Mouse (Mus musculus) heart, embryonic 13.5 days (tissue): ENCODE measurements around the gene Tnk2. TPM values are rescaled to one million over a fixed set of nuclear protein-coding genes. Genes with fewer than 3 reads are reported as not detected.

Source experiments
- ATAC-seq: fragments of 200-750 bp; cut with Nextera tagmentation; 2 replicates; pipeline ENCODE4 v1.8.0; 2017; ENCODE audit warnings: moderate TSS enrichment; ENCODE audit not compliant: insufficient number of reproducible peaks, low FRiP score, low TSS enrichment; ENCODE audit errors: extremely low read depth
- H3K27ac ChIP-seq: fragments of 300-500 bp; sonication (generic); replicated peaks from 2 replicates; pipeline ENCODE4 v1.5.1; 2015; ENCODE audit warnings: moderate library complexity, mild to moderate bottlenecking, inconsistent platforms
- H3K27me3 ChIP-seq: fragments of 300-500 bp; sonication (generic); replicated peaks from 2 replicates; pipeline ENCODE4 v1.6.1; 2015; ENCODE audit warnings: mild to moderate bottlenecking, inconsistent platforms
- H3K36me3 ChIP-seq: fragments of 300-500 bp; sonication (generic); 2 replicates; pipeline ENCODE4 v1.6.1; 2015; ENCODE audit warnings: mild to moderate bottlenecking, inconsistent platforms
- H3K4me1 ChIP-seq: fragments of 300-500 bp; sonication (generic); 2 replicates; pipeline ENCODE4 v1.6.1; 2015; ENCODE audit warnings: inconsistent platforms
- H3K4me2 ChIP-seq: fragments of 300-500 bp; sonication (generic); 2 replicates; pipeline ENCODE4 v1.6.1; 2015; ENCODE audit warnings: inconsistent platforms, mild to moderate bottlenecking, moderate library complexity
- H3K4me3 ChIP-seq: fragments of 300-500 bp; sonication (generic); 2 replicates; pipeline ENCODE4 v1.5.1; 2015; ENCODE audit warnings: moderate library complexity, mild to moderate bottlenecking, inconsistent platforms
- H3K9ac ChIP-seq: fragments of 300-500 bp; sonication (generic); 2 replicates; pipeline ENCODE4 v1.6.1; 2015; ENCODE audit warnings: inconsistent platforms, mild to moderate bottlenecking, moderate library complexity
- H3K9me3 ChIP-seq: fragments of 300-500 bp; sonication (generic); 2 replicates; pipeline ENCODE4 v1.6.1; 2016; ENCODE audit warnings: inconsistent platforms
- WGBS: fragments of 180-500 bp; shearing (Covaris S2); methylation state at CpG from one replicate; pipeline ENCODE4 v1.1.7; 2015; ENCODE audit warnings: mixed read lengths; 5-methylcytosine and 5-hydroxymethylcytosine counted together
- polyA plus RNA-seq: library from polyadenylated mRNA; unstranded; fragments of >200 nt; fragmentation: Nextera tagmentation; extraction: Ambion mirVana; gene quantifications from 2 replicates; pipeline ENCODE4 v1.2.1, GENCODE M21; 2015

The Tnk2 gene
- polyA plus RNA-seq, 1 experiment from 2014 or later, result 8.7 TPM

DNA sequence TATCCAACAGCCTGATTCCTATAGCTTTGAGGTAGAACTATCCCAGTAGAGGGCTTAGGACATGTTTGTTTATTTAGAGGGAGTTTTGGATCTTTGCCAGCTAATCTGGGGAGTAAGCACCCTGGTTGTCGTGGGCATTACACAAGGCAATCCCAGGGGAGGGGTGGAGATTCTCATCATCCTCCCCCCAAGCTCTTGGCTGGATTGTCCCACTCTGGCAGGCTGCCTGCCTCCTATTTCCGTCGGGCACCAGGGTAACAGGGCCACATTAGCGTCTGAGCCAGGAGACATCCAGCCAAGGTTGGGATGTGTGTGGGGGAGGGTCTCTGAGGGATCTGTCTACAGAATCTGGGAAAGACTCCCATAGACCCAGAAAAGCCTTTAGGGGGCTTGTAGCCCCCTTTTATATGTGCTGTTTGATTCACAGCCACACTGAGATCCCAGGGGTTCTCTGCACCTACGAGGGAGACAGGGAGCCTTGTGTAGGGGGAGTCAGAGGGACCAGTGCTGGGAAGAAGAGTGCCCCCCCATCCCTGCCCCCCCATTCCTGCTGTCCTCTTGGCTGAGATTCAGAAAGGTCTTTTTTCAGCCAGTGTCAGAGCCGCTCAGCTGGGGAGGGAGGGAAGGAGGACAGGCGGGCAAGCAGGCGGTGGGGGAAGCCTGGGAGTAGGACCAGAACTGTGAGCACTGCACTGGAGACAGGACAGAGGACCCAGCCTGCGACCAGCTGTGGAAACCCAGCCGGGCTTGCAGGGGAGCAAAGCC, 17.1 kb downstream of the Tnk2 start:
- Histone ChIP-seq H3K4me2 (peak overlapping the region; percentile 63), H3K9me3 (no peaks in the 10 kb centered on the region), H3K36me3 (peaks cover 9% of the 10 kb centered on the region; the same call in 1 of the 2 replicates), H3K4me1 (peaks cover 98% of the 10 kb centered on the region), H3K27ac (peak overlapping the region; percentile 85), H3K27me3 (no peaks in the 10 kb centered on the region; the same call in 1 of the 2 replicates), H3K4me3 (peak overlapping the region; percentile 39), H3K9ac (peak overlapping the region; percentile 79)
- 15% methylated on average over 10 of the region's 10 CpGs for WGBS
- peak; percentile 53; the same call in 1 of the 2 replicates for ATAC-seq

DNA sequence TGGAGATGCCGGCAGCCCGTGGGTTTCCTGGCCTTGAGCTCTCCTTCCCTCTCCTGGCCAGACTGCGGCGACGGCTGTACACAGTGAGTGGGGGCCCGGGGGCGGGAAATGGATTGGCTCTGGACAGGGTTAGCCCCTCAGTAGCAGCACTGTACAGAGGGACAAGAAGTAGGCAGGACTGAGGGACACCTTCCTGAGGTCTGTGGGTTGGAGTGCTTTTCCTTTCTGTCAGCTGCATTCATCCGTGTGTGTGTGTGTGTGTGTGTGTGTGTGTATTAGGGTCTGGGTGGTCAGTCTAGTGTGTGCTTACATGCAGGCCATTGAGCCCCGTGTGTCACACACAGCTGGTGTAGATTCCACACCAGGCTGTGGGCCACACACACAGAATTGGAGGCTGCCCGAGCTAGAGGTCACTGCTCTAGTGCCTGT, 17.8 kb downstream of the Tnk2 start:
- H3K4me2 ChIP-seq, result peak overlapping the region; percentile 63
- H3K4me3 ChIP-seq, result peak overlapping the region; percentile 39
- 44% methylated on average over 10 of the region's 10 CpGs for WGBS
- peak overlapping the region; percentile 85 for H3K27ac ChIP-seq
- no peaks in the 10 kb centered on the region for H3K9me3 ChIP-seq
- no peak for ATAC-seq
- H3K36me3 ChIP-seq, result peaks cover 9% of the 10 kb centered on the region; the same call in 1 of the 2 replicates
- H3K27me3 ChIP-seq, result no peaks in the 10 kb centered on the region; the same call in 1 of the 2 replicates
- peak overlapping the region; percentile 79 for H3K9ac ChIP-seq
- H3K4me1 ChIP-seq, result peaks cover 98% of the 10 kb centered on the region

DNA sequence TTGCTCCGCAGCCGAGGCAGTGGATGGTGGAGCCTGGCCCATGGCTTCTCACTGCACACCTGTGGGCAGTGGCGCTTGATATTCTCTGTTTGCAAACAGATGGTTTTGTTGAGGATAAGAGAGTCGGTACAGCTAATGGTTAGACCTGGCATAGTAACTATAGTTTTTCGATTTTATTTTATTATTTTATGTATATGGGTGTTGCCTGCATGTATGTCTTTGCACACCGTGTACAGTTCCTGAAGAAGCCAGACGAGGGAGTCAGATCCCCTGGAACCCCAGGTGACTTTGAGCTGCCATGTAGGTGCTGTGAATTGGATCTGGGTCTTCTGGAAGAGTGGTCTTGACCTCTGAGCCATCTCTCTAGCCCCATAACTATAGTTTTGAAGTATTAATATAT, 18.7 kb downstream of the Tnk2 start:
- H3K9ac ChIP-seq, result peak overlapping the region; percentile 79
- peak overlapping the region; percentile 63 for H3K4me2 ChIP-seq
- no peaks in the 10 kb centered on the region; the same call in 1 of the 2 replicates for H3K27me3 ChIP-seq
- no peaks in the 10 kb centered on the region for H3K9me3 ChIP-seq
- peaks cover 98% of the 10 kb centered on the region for H3K4me1 ChIP-seq
- 85% methylated on average over 7 of the region's 7 CpGs for WGBS
- peak overlapping the region; percentile 39 for H3K4me3 ChIP-seq
- no peak for ATAC-seq
- peaks cover 9% of the 10 kb centered on the region; the same call in 1 of the 2 replicates for H3K36me3 ChIP-seq
- peak overlapping the region; percentile 85; the same call in 1 of the 2 replicates for H3K27ac ChIP-seq

DNA sequence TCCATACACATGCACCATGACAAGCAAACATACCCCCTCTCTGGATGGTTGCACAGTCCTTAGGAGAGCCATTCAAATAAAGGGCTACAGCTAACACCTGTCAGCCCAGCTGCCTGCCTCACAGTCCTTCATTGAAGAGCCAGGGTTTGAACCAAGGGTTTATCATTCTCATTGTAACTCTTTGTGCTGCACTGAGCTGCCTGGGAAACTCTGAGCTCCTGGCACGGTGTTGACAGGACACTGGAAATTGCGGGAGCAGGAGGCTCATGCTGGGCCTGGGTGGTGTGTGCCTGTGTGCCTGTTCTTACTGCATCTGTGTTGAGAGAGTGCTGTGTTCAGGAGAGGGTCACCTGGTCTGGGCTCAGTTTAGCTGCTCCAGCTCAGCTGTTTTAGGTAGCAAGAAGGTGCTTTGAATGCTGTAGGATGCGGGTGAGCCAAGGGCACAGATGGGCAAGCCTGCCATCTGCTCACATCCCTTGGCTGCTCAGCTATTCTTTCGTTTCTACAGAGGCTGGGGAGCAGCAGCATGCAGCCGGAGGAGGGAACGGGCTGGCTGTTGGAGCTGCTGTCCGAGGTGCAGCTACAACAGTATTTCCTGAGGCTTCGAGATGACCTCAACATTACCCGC, 19.7 kb downstream of the Tnk2 start:
- no peaks in the 10 kb centered on the region for H3K9me3 ChIP-seq
- WGBS, result 63% methylated on average over 9 of the region's 9 CpGs
- no peak overlapping the region for H3K27ac ChIP-seq
- H3K27me3 ChIP-seq, result no peaks in the 10 kb centered on the region; the same call in 1 of the 2 replicates
- peaks cover 9% of the 10 kb centered on the region; the same call in 1 of the 2 replicates for H3K36me3 ChIP-seq
- H3K4me1 ChIP-seq, result peaks cover 98% of the 10 kb centered on the region
- H3K4me2 ChIP-seq, result no peak overlapping the region
- no peak overlapping the region for H3K9ac ChIP-seq
- no peak for ATAC-seq
- H3K4me3 ChIP-seq, result no peak overlapping the region

DNA sequence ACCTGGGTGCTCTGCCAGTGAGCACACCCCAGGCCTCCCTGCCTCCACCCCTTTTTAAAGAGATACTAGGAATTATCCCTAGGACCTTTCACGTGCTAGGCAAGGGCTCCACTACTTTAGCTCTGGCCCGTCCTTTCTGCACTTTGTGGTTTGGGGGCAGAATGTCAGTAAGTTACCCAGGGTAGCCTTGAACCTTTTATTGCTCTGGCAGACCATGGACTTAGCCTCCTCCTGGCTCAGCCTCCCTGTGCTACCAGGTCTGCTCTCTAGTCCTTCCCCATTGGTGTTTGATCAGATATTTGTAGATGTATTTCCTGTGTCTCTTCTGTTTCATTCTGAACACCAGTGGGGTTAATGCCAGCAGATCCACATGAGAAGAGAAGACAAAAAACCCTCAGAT, 20.5 kb downstream of the Tnk2 start:
- 88% methylated on average over 2 of the region's 2 CpGs for WGBS
- Histone ChIP-seq H3K27me3 (no peaks in the 10 kb centered on the region; the same call in 1 of the 2 replicates), H3K9ac (no peak overlapping the region), H3K4me2 (no peak overlapping the region), H3K9me3 (no peaks in the 10 kb centered on the region), H3K36me3 (peaks cover 12% of the 10 kb centered on the region), H3K4me3 (no peak overlapping the region), H3K4me1 (peaks cover 98% of the 10 kb centered on the region), H3K27ac (no peak overlapping the region)
- no peak for ATAC-seq

DNA sequence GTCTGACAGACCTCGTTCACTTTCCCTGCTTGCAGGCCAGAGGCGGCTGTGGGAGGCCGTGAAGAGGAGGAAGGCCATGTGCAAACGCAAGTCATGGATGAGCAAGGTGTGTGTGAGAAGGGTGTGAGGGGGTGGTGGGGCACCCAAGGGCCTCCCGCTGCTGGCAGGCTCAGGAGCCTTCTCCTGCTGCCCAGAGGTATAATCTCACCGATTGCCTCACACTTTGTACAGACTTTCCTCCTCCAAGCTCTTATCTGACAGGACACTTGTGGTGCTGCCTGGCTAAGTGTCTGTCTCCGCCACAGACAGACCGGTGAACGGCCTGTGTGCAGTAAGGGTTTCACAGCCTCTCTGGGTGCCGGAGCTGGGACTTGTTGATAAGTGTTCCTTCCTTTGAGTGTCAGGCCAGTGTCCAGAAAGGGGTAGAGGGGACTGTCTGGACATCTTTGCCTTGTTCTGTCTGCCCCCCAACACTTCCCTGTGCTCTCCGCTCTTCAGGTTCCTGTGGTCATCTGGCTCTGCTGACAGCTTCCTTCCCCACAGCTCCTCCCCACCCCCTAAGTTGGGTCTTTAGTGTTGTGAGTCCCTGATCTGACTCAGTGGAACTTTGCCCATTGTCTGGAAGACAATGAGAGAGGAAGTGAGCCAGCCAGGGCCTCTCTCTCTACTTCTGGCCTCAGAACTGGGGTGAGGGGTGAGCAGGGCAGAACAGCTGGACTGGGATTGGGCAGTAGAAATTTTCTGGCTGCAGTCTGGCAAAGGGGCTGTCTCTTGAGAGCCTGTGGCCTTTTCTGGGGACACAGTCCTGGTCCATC, 22.4 kb downstream of the Tnk2 start:
- Histone ChIP-seq H3K4me3 (no peak overlapping the region), H3K4me2 (peak overlapping the region; percentile 46), H3K27ac (peak overlapping the region; percentile 84), H3K36me3 (peaks cover 28% of the 10 kb centered on the region), H3K9ac (peak overlapping the region; percentile 61), H3K9me3 (no peaks in the 10 kb centered on the region), H3K27me3 (no peaks in the 10 kb centered on the region; the same call in 1 of the 2 replicates), H3K4me1 (peaks cover 98% of the 10 kb centered on the region)
- ATAC-seq, result peak; percentile 15; the same call in 1 of the 2 replicates
- WGBS, result 8% methylated on average over 11 of the region's 11 CpGs

DNA sequence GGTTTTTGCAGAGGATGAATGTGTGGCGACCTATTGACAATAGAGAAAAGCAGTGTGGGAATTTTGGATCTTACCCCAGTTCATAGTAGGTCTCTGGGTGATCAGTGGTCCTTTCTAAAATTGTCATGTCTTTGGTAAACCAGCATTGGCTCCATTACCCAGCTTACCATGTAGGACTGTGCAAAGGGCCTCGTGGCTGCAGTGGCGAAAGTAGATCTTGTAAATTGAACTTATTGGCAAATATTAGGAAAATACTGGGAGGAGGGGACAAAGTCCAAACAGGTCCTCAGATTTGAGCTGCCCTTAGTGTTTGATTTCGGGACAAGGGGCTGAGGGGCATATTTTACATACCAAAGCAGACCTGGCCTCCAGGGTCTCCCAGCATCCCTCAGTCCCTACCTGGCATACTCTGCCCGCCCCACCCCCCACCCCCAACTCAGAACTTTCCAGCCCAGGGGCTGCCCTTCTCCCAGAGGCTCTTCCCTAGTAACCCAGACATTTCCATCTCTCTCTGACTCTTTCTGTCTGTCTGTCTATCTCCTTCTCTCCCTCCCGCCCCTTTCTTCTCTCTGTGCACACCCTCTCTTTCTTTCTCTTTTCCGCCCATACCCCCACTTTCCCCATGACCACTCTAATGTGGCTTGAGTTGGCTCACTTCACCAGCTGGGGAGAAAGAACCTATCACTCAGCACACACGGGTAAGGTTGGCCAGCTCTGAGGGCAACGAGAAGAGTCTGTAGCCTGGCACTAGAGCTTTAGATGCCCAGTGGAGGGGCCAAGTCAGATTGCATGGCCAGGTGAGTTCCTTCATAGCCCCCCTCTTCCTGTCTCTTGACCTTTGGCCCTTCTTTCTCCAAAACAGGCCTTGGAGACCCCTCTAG, 23.2 kb downstream of the Tnk2 start:
- Histone ChIP-seq H3K36me3 (peaks cover 37% of the 10 kb centered on the region), H3K4me2 (peak overlapping the region; percentile 46), H3K9me3 (no peaks in the 10 kb centered on the region), H3K27me3 (no peaks in the 10 kb centered on the region; the same call in 1 of the 2 replicates), H3K4me3 (no peak overlapping the region), H3K9ac (peak overlapping the region; percentile 61), H3K27ac (peak overlapping the region; percentile 84), H3K4me1 (peaks cover 98% of the 10 kb centered on the region)
- ATAC-seq, result no peak
- 67% methylated on average over 9 of the region's 9 CpGs for WGBS

DNA sequence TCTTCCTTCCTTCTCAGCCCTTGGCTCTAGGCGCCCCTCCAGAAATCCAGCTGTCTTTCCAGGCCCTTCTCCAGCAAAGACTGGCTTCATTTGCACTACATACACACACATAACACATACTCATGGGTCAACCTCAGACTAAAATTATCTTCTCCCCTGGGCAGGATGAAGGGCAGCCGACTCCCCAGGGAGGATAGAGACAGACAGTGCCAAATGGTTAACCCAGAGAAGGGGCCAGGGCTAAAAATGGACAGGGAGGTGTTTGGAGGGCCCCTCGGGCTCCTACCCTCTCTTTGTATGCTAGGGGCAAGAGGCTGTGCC, 23.8 kb downstream of the Tnk2 start:
- Histone ChIP-seq H3K4me3 (no peak overlapping the region), H3K27ac (0 out of 2 replicates have a peak overlapping the region, but pooled peaks have one; percentile 84), H3K4me2 (peak overlapping the region; percentile 3; the same call in 1 of the 2 replicates), H3K9ac (0 out of 2 replicates have a peak overlapping the region, but pooled peaks have one; percentile 25), H3K27me3 (no peaks in the 10 kb centered on the region; the same call in 1 of the 2 replicates), H3K36me3 (peaks cover 43% of the 10 kb centered on the region), H3K4me1 (peaks cover 97% of the 10 kb centered on the region), H3K9me3 (no peaks in the 10 kb centered on the region)
- ATAC-seq, result no peak
- 55% methylated on average over 3 of the region's 3 CpGs for WGBS

DNA sequence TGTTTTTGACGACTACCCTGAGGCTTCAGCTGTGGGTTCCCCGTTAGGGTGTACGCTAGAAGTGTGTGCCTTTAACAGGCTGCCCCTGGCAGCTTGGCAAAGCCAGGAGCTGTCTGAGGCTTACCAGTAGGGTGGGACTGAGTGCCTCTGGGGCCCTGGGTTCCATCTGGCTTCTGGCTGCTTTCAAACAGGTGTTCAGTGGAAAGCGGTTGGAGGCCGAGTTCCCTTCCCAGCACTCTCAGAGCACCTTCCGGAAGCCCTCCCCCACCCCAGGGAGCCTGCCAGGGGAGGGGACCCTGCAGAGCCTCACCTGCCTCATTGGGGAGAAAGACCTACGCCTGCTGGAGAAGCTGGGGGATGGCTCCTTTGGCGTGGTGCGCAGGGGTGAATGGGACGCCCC, 24.4 kb downstream of the Tnk2 start:
- H3K4me1 ChIP-seq, result peaks cover 98% of the 10 kb centered on the region
- peaks cover 48% of the 10 kb centered on the region for H3K36me3 ChIP-seq
- H3K9me3 ChIP-seq, result no peaks in the 10 kb centered on the region
- 70% methylated on average over 10 of the region's 10 CpGs for WGBS
- H3K27me3 ChIP-seq, result no peaks in the 10 kb centered on the region; the same call in 1 of the 2 replicates
- H3K4me3 ChIP-seq, result no peak overlapping the region
- peak overlapping the region; percentile 84; the same call in 1 of the 2 replicates for H3K27ac ChIP-seq
- H3K4me2 ChIP-seq, result no peak overlapping the region; the same call in 1 of the 2 replicates
- 0 out of 2 replicates have a peak overlapping the region, but pooled peaks have one; percentile 25 for H3K9ac ChIP-seq
- no peak for ATAC-seq

DNA sequence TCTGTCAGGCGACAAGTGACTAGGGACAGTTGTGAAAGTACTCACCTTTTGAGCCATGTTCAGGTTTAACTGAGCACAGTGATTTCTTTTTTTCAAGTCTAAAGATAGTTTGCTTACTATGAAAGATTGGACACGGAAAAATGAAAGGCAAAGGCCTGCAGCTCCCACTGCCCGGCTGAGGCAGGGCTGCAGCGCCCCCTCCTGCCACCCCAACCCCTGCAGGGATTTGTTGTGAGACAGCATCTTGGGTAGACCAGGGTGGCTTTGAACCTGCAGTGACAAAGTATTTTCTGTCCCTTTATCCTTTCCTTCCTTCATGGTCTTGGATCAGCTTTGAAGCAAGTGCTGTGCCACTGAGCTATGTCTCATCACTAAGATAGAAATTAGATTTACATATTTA, 24.8 kb downstream of the Tnk2 start:
- no peak overlapping the region for H3K9ac ChIP-seq
- no peaks in the 10 kb centered on the region for H3K9me3 ChIP-seq
- no peaks in the 10 kb centered on the region; the same call in 1 of the 2 replicates for H3K27me3 ChIP-seq
- H3K4me1 ChIP-seq, result peaks cover 98% of the 10 kb centered on the region
- no peak overlapping the region for H3K4me3 ChIP-seq
- WGBS, result 80% methylated on average over 4 of the region's 4 CpGs
- no peak overlapping the region for H3K27ac ChIP-seq
- peaks cover 52% of the 10 kb centered on the region for H3K36me3 ChIP-seq
- no peak overlapping the region for H3K4me2 ChIP-seq
- ATAC-seq, result no peak
